Mouse (Mus musculus) thymus, postnatal 25 days (tissue): ENCODE data around the gene Chtf18.

ENCODE experiments used
- DNase-seq: peaks from one replicate; pipeline ENCODE4 v3.0.0; 2022

Gene Chtf18

GRCm38 (mm10) chr17:25732082-25732481, 4.9 kb upstream of the Chtf18 start:
- DNase-seq = peak; percentile 82

- DNase-seq = no peak
Measured at GRCm38 (mm10) chr17:25728009-25728270, 721 bp upstream of the Chtf18 start.

- DNase-seq = no peak
Measured at GRCm38 (mm10) chr17:25725264-25725663, 2.0 kb downstream of the Chtf18 start.

DNA sequence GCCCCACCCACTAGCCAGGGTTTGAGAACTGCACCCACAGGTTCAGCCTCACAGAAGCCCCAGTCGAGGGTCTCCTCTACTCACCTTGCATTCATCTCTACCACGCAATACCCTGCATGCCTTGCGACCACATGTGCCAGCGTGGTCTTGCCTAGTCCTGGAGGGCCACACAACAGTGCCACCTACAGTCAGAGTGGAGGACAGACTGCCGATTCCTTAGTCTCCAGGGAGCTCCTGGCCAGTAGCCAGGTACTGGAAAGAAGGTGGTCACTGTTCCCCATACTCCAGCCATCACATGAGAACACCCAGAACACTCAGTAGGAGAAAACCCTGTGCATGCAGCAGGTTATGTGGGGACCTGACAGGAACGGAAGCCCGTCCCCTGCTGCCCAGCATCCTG, 3.3 kb downstream of the Chtf18 start:
- DNase-seq = no peak

DNA sequence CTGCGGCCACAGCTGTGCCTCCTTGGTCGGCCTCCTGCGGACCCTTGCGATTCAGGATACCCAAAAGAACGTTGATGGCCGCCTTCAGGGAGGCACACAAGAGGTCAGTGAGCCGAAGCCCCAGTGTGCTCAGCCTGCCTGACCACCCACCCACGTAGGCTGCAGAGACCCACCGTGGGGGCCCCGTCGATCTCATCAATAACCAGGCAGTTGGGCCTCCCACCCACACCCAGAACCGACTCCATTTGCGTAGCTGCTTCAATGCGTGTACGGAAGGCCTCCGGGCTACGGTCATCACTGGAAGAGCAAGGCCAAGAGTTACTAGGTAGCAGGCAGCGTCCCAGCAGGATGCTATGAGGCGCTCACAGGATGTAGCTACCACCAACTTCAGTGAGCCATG, 3.7 kb downstream of the Chtf18 start:
- DNase-seq = no peak

- DNase-seq = no peak
Measured at GRCm38 (mm10) chr17:25721476-25721875, 5.7 kb downstream of the Chtf18 start.

DNA sequence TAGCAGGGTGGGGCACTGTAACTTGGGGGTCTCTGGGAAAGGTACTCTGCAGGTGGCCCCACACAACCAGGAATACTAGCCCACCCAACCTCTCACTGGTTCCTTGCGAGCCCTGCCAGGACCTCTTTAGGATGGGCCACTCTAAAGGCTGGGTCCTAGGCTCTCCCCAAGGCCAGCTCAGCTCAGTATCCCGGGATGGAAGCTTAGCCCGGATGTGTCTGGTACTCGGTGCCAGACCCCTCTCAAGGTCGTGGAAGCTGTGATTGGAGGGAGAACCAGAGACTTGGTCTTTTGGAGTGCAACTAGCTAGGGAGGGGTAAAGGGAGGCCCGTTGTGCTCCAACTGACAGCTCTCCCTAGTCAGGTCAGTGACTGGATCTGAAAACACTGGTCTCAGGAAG, 9.5 kb downstream of the Chtf18 start:
- no peak for DNase-seq

DNA sequence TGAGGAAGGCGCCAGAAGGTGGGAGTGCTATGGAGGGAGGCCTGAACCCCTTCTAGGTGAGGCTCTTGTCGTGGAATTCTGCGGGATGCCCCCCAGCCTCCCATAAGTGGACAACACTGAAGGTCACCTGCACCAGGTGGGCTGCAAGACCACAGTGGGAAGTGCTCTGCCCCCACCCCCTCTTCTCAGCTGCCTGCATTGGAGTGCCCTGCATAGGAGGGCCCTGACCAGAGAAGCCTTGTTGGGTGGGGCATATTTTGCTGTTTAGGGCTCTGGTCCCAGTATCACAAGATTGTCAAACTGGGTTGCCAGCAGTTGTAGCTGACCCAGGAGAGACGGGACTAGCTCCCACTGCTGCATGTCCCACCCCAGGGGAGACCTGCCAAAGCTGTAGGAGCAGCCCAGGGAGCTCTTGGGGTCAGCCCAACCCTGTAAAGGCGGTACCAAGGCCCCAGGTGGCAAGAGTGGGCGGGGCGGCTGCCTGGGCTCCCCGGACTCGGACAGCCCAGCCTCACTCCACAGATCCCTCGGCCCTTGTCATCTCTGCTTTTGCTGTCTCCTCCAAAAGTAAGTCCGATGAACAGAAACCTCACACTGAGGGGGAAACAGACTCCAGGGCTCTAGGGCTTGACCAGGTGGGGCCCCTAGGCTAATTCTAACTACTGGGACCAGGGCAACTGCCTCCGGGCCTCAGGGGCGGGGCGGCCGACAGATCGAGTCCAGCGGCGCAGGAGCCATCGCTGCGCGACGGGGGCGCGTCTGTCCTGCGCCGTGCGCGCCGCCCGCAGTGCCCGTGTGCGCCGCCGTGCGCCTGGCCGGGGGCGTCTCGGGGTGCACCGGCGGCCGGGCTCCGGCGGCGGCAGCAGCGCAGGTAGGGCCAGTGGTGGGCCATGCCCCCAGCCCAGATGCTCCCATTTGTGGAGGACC, 10.2 kb downstream of the Chtf18 start, which contains the start of gene Gng13:
Gene Gng13 (plus strand): TSS at position 461 of the 927 bp plus-strand sequence.
- DNase-seq = no peak

DNA sequence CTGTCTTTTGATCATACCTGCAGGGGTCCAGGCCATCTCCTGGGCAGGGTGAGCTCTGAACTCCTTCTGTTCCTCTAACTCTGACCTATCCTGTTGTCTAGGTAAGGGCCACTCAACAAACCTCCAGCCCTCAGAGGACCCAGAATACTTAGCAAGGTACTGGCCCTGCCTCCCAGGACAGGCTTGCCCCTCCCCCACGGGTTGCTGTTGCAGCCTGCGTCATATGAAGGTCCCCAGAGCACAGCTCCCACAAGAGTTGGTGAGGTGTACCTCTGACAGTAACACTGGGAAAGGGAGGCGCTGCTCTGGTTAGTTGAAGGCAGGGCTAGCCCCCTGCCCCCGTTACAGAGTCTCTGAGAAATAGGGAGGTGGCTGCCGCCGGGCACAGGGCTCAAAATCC, 11.1 kb downstream of the Chtf18 start:
- no peak for DNase-seq

- DNase-seq = no peak
Measured at GRCm38 (mm10) chr17:25715627-25716026, 11.6 kb downstream of the Chtf18 start.

GRCm38 (mm10) chr17:25711136-25711535, 16.1 kb downstream of the Chtf18 start:
- DNase-seq = no peak

DNA sequence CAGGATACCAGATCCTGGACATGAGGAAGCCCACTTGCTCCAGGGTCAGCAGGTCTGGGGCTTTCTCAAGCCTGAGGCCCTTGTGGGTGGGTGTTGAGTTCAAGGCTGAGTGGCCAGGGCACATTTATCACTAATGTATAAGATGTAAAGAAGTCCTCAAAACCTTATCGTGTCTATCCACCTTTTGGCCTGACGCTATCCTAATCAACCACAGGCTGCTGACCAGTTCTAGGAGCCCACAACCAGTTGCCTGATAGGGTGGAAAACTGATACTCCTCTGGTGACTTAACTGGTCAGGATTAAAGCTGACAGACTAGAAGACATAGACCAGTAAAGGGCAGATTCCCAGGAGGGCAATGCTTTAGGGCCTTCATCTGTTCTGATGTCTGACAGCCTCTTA, 17.2 kb downstream of the Chtf18 start:
- no peak for DNase-seq

DNA sequence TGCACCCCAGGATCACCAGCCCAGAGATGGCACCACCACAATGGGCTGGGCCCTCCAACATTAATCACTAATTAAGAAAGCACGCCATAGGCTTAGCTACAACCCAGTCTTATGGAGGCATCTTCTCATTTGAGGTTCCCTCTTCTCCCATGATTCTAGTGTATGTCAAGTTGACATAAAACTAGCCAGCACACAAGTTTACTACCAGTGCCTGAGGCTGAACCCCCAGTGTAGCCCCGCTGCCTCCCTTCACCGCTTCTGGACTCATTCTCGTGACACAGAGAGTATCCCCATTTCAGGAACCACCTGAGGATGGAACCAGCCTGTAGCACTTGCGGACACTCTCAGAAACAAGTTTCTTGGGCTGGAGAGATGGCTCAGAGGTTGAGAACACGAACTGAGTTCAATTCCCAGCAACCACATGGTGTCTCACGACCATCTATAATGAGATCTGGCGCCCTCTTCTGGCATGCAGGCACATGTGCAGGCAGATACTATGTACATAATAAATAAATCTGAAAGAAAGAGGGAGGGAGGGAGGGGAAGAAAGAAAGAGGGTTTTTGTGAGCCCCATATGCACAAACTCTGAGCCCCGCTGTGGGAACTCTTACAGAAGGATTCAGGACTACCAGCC, 26.2 kb downstream of the Chtf18 start:
- DNase-seq = no peak

- DNase-seq = peak; percentile 69
Measured at GRCm38 (mm10) chr17:25698446-25698845, 28.8 kb downstream of the Chtf18 start.

DNA sequence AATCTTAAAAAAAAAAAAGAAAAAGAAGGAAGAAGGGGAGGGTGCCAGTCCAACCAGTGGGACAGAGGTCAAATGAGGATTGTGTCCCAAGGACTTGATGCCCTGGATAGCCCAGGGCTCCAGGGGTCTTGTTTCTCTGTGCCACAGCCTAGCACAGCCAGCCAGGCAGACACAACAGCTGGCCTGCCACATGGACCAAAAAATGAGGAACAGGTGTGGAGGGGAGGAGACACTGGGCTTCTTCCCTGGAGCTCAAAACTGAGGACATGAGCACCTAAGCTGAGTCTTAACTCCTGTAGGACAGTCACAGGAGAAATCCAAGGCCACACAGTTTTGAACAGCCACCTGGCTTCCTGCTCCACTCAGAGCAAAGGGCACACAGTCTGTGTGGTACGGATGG, 31.0 kb downstream of the Chtf18 start:
- no peak for DNase-seq

DNA sequence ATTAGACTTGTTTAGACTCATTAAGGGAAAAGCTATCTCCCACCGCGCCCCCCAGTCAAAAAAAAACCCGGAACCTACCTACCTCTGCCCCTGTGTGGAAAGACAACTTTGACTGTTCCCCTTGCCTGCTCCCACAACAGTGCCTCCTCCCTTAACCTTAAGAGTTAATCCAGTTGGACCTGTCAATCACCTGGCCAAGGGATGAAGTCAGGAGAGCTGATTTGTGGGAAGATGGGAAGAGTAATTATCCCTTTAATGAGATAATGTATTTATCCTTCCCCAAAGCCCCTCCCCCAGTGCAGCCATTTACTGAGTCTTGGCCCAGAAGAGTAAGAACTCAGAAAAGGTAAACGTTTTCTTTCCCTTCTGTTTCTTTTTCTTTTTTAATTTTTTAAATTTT, 38.3 kb downstream of the Chtf18 start:
- DNase-seq = no peak

DNA sequence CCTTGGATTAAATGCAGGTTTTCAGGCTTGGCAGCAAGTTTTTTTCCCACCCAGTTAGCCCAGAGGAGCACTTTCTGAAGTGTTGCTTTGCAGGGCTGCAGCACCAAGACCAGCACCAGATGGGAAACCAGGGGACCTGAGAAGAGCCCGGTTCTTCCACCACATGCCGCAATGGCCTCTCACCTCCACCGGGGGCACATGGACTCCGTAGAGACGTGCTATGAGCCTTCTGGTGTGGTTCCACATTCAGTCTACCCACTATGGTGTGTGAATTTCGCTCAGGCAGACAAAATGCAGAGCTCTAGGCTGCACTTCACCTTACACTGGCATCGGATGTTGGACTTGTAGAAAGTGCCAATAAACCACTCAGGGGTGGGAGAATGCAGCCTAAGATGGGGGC, 40.9 kb downstream of the Chtf18 start:
- DNase-seq = no peak

DNA sequence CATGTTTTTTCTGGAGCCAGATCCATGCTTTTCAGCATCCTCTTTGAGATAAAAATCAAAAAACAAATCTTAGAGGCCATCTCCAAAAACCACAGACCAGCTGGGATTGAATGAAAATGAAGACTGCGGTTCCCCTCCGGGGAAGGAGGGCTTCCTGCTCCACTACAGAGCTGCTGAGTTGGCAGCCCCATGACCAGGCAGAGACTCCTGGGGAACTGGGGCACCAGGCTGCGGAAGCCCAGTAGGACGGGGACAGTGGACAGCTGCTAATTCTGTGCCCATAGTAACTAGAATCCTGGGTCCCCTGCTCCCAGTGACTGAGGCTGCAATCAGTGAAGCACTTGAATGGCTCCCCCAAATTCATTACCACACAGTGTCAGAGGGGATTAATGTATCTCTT, 45.6 kb downstream of the Chtf18 start:
- no peak for DNase-seq

DNA sequence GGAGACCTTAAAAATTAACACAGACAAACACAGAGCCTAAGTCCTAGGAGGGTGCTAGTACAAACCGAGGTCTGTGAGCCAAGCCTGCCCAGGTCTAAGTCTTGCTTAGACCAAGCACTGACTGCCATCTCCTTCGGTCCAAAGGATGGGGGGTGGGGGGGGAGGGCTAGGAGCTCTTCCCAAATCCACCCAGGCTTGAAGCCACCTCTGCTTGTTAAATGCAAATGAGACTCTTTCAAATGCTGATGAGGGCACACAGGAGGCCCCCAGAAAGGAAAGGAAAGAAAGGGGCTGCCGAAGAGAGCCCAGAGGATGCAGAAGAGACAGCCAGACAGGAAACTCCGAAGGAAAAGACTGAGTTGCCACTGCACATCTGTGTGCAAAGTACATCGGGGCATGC, 47.4 kb downstream of the Chtf18 start:
- DNase-seq = no peak

DNA sequence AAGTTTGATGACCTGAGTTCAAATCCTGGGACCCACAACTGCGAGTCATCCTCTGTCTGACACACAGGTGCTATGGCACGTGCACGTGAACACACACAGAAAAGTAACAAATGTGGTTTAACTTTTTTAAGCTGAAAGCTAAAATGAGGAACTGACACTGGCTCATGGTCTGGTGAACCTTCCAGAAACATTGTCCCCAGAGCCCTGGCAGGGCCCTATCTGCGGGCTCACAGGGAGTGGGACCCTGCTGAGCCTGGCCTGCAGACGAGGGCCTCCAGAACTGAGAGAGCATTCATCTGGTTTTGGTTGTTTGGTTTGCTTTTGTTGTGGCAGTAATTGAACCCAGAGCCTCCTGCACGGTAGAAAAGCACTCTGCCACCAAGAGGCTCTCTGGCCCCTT, 49.2 kb downstream of the Chtf18 start:
- no peak for DNase-seq

DNA sequence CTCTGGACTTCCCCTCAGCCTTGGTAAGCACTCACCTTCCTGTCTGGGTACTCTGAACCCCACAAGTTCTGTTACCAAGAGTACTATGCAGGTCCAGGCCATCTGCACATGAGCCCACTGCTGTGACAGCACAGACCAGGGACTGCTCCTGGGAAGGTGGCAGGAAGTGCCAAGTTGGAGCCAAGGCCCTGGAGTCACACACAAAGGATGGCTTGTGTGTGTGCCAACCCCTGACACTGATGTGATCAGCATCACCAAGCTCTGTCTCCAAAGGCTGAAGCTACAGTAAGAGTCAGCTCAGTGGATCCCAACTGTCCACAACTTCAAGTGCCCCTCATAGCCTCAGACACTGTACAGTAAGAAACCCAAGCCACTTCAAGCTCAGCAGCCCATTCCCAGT, 54.2 kb downstream of the Chtf18 start:
- DNase-seq = no peak
